Mouse (Mus musculus): Measurements from ENCODE around the gene Tex2.

- TF ChIP-seq POLR2A (IDR thresholded peaks at IDR 0.05; ENCODE audit: borderline replicate concordance, control insufficient read depth, low read depth, low read length) (no peak), CTCF (IDR thresholded peaks at IDR 0.05; ENCODE audit: control insufficient read depth, insufficient read depth, low read length) (no peak)
These were observed 98.0 kb downstream of the Tex2 start for GRCm38 (mm10) chr11:106515079-106515745.

Measured in bone marrow, adult 2 months (tissue).